Mouse (Mus musculus) small intestine, adult 2 months (tissue): ENCODE data around the gene Apol8.

ENCODE experiments used
- CTCF ChIP-seq: fragments of 200-500 bp; IDR thresholded peaks from 2 replicates; pipeline ENCODE4 v1.5.1; 2012; ENCODE audit warnings: low read depth, mild to moderate bottlenecking, control low read depth, inconsistent platforms, low read length, moderate library complexity, mixed read lengths; ENCODE audit not compliant: insufficient replicate concordance, insufficient read length; ENCODE audit errors: extremely low read depth
- POLR2A ChIP-seq: fragments of 200-500 bp; IDR thresholded peaks from 2 replicates; pipeline ENCODE4 v1.6.1; 2012; ENCODE audit warnings: low read depth, mild to moderate bottlenecking, control low read depth, inconsistent platforms, low read length, moderate library complexity

- TF ChIP-seq CTCF = no peak
- TF ChIP-seq POLR2A = no peak
Observed at GRCm38 (mm10) chr15:77793554-77793953, 36.8 kb upstream of the Apol8 start.
